Mouse (Mus musculus) hindbrain, embryonic 10.5 days (tissue): ENCODE measurements around the gene Rpl35. TPM values are rescaled to one million over a fixed set of nuclear protein-coding genes. Genes with fewer than 3 reads are reported as not detected.

Experiments
- DNase-seq: peaks from one replicate; pipeline ENCODE4 v3.0.0-alpha.2; 2017; ENCODE audit warnings: low spot score
- H3K27ac ChIP-seq: fragments of 300-500 bp; sonication (generic); 2 replicates; pipeline ENCODE4 v1.5.1; 2016; ENCODE audit warnings: mild to moderate bottlenecking, moderate library complexity
- H3K27me3 ChIP-seq: fragments of 300-500 bp; sonication (generic); 2 replicates; pipeline ENCODE4 v1.6.1; 2016; ENCODE audit warnings: mild to moderate bottlenecking; ENCODE audit not compliant: poor library complexity, insufficient read depth, severe bottlenecking
- H3K36me3 ChIP-seq: fragments of 300-500 bp; sonication (generic); 2 replicates; pipeline ENCODE4 v1.6.1; 2016; ENCODE audit warnings: mild to moderate bottlenecking, moderate library complexity
- H3K4me1 ChIP-seq: fragments of 300-500 bp; sonication (generic); replicated peaks from 2 replicates; pipeline ENCODE4 v1.6.1; 2016; ENCODE audit warnings: mild to moderate bottlenecking
- H3K4me3 ChIP-seq: fragments of 300-500 bp; sonication (generic); 2 replicates; pipeline ENCODE4 v1.5.1; 2016; ENCODE audit warnings: mild to moderate bottlenecking, moderate library complexity
- H3K9me3 ChIP-seq: fragments of 300-500 bp; sonication (generic); 2 replicates; pipeline ENCODE4 v1.6.1; 2016; ENCODE audit warnings: mild to moderate bottlenecking, moderate library complexity
- WGBS: fragments of 180-500 bp; shearing (Covaris S2); methylation state at CpG from one replicate; pipeline ENCODE4 v1.1.7; 2016; 5-methylcytosine and 5-hydroxymethylcytosine counted together
- polyA plus RNA-seq: library from polyadenylated mRNA; unstranded; fragments of >200 nt; fragmentation: Nextera tagmentation; extraction: Ambion mirVana; gene quantifications from 2 replicates; pipeline ENCODE4 v1.2.1, GENCODE M21; 2016

The Rpl35 gene
- polyA plus RNA-seq, 1 experiment from 2014 or later = 1,033 TPM

- Histone ChIP-seq H3K36me3 (peaks cover 36% of the 10 kb centered on the region), H3K27me3 (no peaks in the 10 kb centered on the region), H3K9me3 (no peaks in the 10 kb centered on the region), H3K4me1 (peaks cover 62% of the 10 kb centered on the region), H3K27ac (no peak overlapping the region), H3K4me3 (peak overlapping the region; percentile 94)
- no peak for DNase-seq
- 92% methylated on average over 14 of the region's 14 CpGs for WGBS
These were observed 816 bp upstream of the Rpl35 start for GRCm38 (mm10) chr2:39006149-39006730.

GRCm38 (mm10) chr2:39004880-39005435, 466 bp downstream of the Rpl35 start, which contains the start of gene Arpc5l:
Gene Arpc5l, plus strand, starts transcription at chr2:39005348.
- Histone ChIP-seq H3K4me1 (peaks cover 62% of the 10 kb centered on the region), H3K36me3 (peaks cover 42% of the 10 kb centered on the region), H3K4me3 (peak within 1 kb of the TSS; percentile 94), H3K9me3 (no peaks in the 10 kb centered on the region), H3K27ac (peak within 1 kb of the TSS; percentile 97), H3K27me3 (no peaks in the 10 kb centered on the region)
- WGBS = under 1% methylated on average over 58 of the region's 58 CpGs
- peak; percentile 91 for DNase-seq

- Histone ChIP-seq H3K9me3 (no peaks in the 10 kb centered on the region), H3K27ac (peak overlapping the region; percentile 97), H3K4me3 (peak overlapping the region; percentile 94), H3K36me3 (peaks cover 48% of the 10 kb centered on the region), H3K27me3 (no peaks in the 10 kb centered on the region), H3K4me1 (peaks cover 57% of the 10 kb centered on the region)
- peak; percentile 31 for DNase-seq
- under 1% methylated on average over 11 of the region's 11 CpGs for WGBS
These were observed 1.1 kb downstream of the Rpl35 start for GRCm38 (mm10) chr2:39004372-39004771.

GRCm38 (mm10) chr2:39003512-39003911, 1.9 kb downstream of the Rpl35 start:
- H3K9me3 ChIP-seq = no peaks in the 10 kb centered on the region
- no peak for DNase-seq
- 73% methylated on average over 5 of the region's 5 CpGs for WGBS
- H3K27me3 ChIP-seq = no peaks in the 10 kb centered on the region
- H3K4me1 ChIP-seq = peaks cover 49% of the 10 kb centered on the region
- no peak overlapping the region for H3K27ac ChIP-seq
- H3K36me3 ChIP-seq = peaks cover 51% of the 10 kb centered on the region
- peak overlapping the region; percentile 94 for H3K4me3 ChIP-seq

GRCm38 (mm10) chr2:39003106-39003505, 2.3 kb downstream of the Rpl35 start:
- H3K36me3 ChIP-seq = peaks cover 51% of the 10 kb centered on the region
- no peaks in the 10 kb centered on the region for H3K9me3 ChIP-seq
- peak overlapping the region; percentile 94 for H3K4me3 ChIP-seq
- 63% methylated on average over 8 of the region's 8 CpGs for WGBS
- H3K27me3 ChIP-seq = no peaks in the 10 kb centered on the region
- no peak overlapping the region for H3K27ac ChIP-seq
- DNase-seq = no peak
- H3K4me1 ChIP-seq = peaks cover 50% of the 10 kb centered on the region

GRCm38 (mm10) chr2:39001866-39002265, 3.6 kb downstream of the Rpl35 start:
- no peaks in the 10 kb centered on the region for H3K27me3 ChIP-seq
- H3K4me3 ChIP-seq = no peak overlapping the region
- peaks cover 54% of the 10 kb centered on the region for H3K4me1 ChIP-seq
- H3K36me3 ChIP-seq = peaks cover 51% of the 10 kb centered on the region
- no peak overlapping the region for H3K27ac ChIP-seq
- no peak for DNase-seq
- H3K9me3 ChIP-seq = no peaks in the 10 kb centered on the region
- 85% methylated on average over 3 of the region's 3 CpGs for WGBS

GRCm38 (mm10) chr2:39000587-39000919, 4.9 kb downstream of the Rpl35 start:
- H3K4me3 ChIP-seq = no peak overlapping the region
- H3K27me3 ChIP-seq = no peaks in the 10 kb centered on the region
- no peak for DNase-seq
- WGBS = 90% methylated on average over 4 of the region's 4 CpGs
- peaks cover 51% of the 10 kb centered on the region for H3K36me3 ChIP-seq
- no peaks in the 10 kb centered on the region for H3K9me3 ChIP-seq
- peaks cover 41% of the 10 kb centered on the region for H3K4me1 ChIP-seq
- H3K27ac ChIP-seq = no peak overlapping the region

- 70% methylated on average over 8 of the region's 8 CpGs for WGBS
These were observed 5.4 kb downstream of the Rpl35 start for GRCm38 (mm10) chr2:38999910-39000586.

GRCm38 (mm10) chr2:38999381-38999780, 6.0 kb downstream of the Rpl35 start:
- Histone ChIP-seq H3K4me1 (peaks cover 38% of the 10 kb centered on the region), H3K9me3 (no peaks in the 10 kb centered on the region), H3K27ac (no peak overlapping the region), H3K4me3 (no peak overlapping the region), H3K27me3 (no peaks in the 10 kb centered on the region), H3K36me3 (peaks cover 51% of the 10 kb centered on the region)
- DNase-seq = no peak
- WGBS = 61% methylated on average over 4 of the region's 4 CpGs

More at GRCm38 (mm10) chr2:38999910-39000586, 5.4 kb downstream of the Rpl35 start:
- no peak for DNase-seq
- no peaks in the 10 kb centered on the region for H3K27me3 ChIP-seq
- no peak overlapping the region for H3K4me3 ChIP-seq
- no peak overlapping the region for H3K27ac ChIP-seq
- H3K36me3 ChIP-seq = peaks cover 51% of the 10 kb centered on the region
- peaks cover 39% of the 10 kb centered on the region for H3K4me1 ChIP-seq
- H3K9me3 ChIP-seq = no peaks in the 10 kb centered on the region

GRCm38 (mm10) chr2:38997386-38998374, 7.7 kb downstream of the Rpl35 start, which contains the start of gene Wdr38:
Gene Wdr38, plus strand, starts transcription at chr2:38997476.
- Histone ChIP-seq H3K27ac (peak within 1 kb of the TSS; percentile 70), H3K27me3 (no peaks in the 10 kb centered on the region), H3K4me1 (peaks cover 21% of the 10 kb centered on the region), H3K9me3 (no peaks in the 10 kb centered on the region), H3K36me3 (peaks cover 36% of the 10 kb centered on the region), H3K4me3 (peak within 1 kb of the TSS; percentile 43)
- peak; percentile 91 for DNase-seq
- WGBS = 16% methylated on average over 33 of the region's 33 CpGs

GRCm38 (mm10) chr2:38992452-38992851, 13.0 kb downstream of the Rpl35 start:
- no peak overlapping the region for H3K4me3 ChIP-seq
- H3K36me3 ChIP-seq = no peaks in the 10 kb centered on the region
- no peak for DNase-seq
- WGBS = 71% methylated on average over 4 of the region's 4 CpGs
- H3K27ac ChIP-seq = no peak overlapping the region
- no peaks in the 10 kb centered on the region for H3K27me3 ChIP-seq
- peaks cover 2% of the 10 kb centered on the region; the same call in 1 of the 2 replicates for H3K4me1 ChIP-seq
- H3K9me3 ChIP-seq = no peaks in the 10 kb centered on the region

GRCm38 (mm10) chr2:38992004-38992403, 13.4 kb downstream of the Rpl35 start:
- H3K27me3 ChIP-seq = no peaks in the 10 kb centered on the region
- no peaks in the 10 kb centered on the region for H3K4me1 ChIP-seq
- no peak for DNase-seq
- H3K4me3 ChIP-seq = no peak overlapping the region
- H3K27ac ChIP-seq = no peak overlapping the region
- no peaks in the 10 kb centered on the region for H3K36me3 ChIP-seq
- H3K9me3 ChIP-seq = no peaks in the 10 kb centered on the region
- WGBS = 79% methylated on average over 4 of the region's 4 CpGs
